Mouse (Mus musculus): ENCODE data around the gene Lrrc63.
"Not testable (repeated sequence)": the region's sequence is repeated elsewhere in the genome, so short reads cannot be mapped to it uniquely, and the experiment has no call there.

Lrrc63 gene

GRCm38 (mm10) chr14:75130501-75131318 is at the start of gene Lrrc63, which contains the start of gene Lcp1:
TSS of gene Lrrc63 (minus strand) at chr14:75130881.
TSS of gene Lcp1 (plus strand) at chr14:75131101.
- peak; percentile 91 to 92 for DNase-seq

- peak; percentile 43 to 54 for DNase-seq
Measured at GRCm38 (mm10) chr14:75179255-75179963, 48.7 kb upstream of the Lrrc63 start.

- DNase-seq, result peak; percentile 53 to 62
Measured at GRCm38 (mm10) chr14:75178801-75179211, 48.1 kb upstream of the Lrrc63 start.

- DNase-seq, result peak; percentile 39 to 53
Measured at GRCm38 (mm10) chr14:75178384-75178793, 47.7 kb upstream of the Lrrc63 start.

- no peak for DNase-seq
Measured at GRCm38 (mm10) chr14:75177400-75177799, 46.7 kb upstream of the Lrrc63 start.

- DNase-seq, result peak; percentile 40 to 45
Measured at GRCm38 (mm10) chr14:75176425-75177045, 45.9 kb upstream of the Lrrc63 start.

GRCm38 (mm10) chr14:75175781-75176180 is 45.1 kb upstream of the Lrrc63 start:
- DNase-seq, result no peak

- DNase-seq, result no peak
Measured at GRCm38 (mm10) chr14:75174731-75175555, 44.3 kb upstream of the Lrrc63 start.

- no peak for DNase-seq
Measured at GRCm38 (mm10) chr14:75174296-75174695, 43.6 kb upstream of the Lrrc63 start.

GRCm38 (mm10) chr14:75170546-75170945 is 39.9 kb upstream of the Lrrc63 start:
- no peak for DNase-seq

- peak in 1 of 2 experiments; percentile 1 for DNase-seq
Measured at GRCm38 (mm10) chr14:75168501-75168900, 37.8 kb upstream of the Lrrc63 start.

- DNase-seq, result peak in 1 of 2 experiments; percentile 3
Measured at GRCm38 (mm10) chr14:75165574-75166131, 35.0 kb upstream of the Lrrc63 start.

- peak in 1 of 2 experiments; percentile 3 for DNase-seq
Measured at GRCm38 (mm10) chr14:75164345-75164744, 33.7 kb upstream of the Lrrc63 start.

- DNase-seq, result peak in 1 of 2 experiments; percentile 7
Measured at GRCm38 (mm10) chr14:75163866-75164265, 33.2 kb upstream of the Lrrc63 start.

GRCm38 (mm10) chr14:75159375-75159774 is 28.7 kb upstream of the Lrrc63 start:
- no peak for DNase-seq

GRCm38 (mm10) chr14:75154481-75154880 is 23.8 kb upstream of the Lrrc63 start:
- no peak for DNase-seq

GRCm38 (mm10) chr14:75151146-75151545 is 20.5 kb upstream of the Lrrc63 start:
- DNase-seq, result peak; percentile 37 to 60

GRCm38 (mm10) chr14:75150653-75151052 is 20.0 kb upstream of the Lrrc63 start:
- no peak for DNase-seq

- peak; percentile 52 to 64 for DNase-seq
Measured at GRCm38 (mm10) chr14:75148229-75148628, 17.5 kb upstream of the Lrrc63 start.

GRCm38 (mm10) chr14:75147706-75148105 is 17.0 kb upstream of the Lrrc63 start:
- DNase-seq, result not testable (repeated sequence)

GRCm38 (mm10) chr14:75139225-75139624 is 8.5 kb upstream of the Lrrc63 start:
- DNase-seq, result no peak

GRCm38 (mm10) chr14:75138503-75138902 is 7.8 kb upstream of the Lrrc63 start:
- DNase-seq, result no peak

Measured in lung, postnatal 4 days (tissue).